Mouse (Mus musculus) erythroblast, adult 5-6 weeks (primary cell): ENCODE measurements around the gene Lbr. TPM values are rescaled to one million over a fixed set of nuclear protein-coding genes. Genes with fewer than 3 reads are reported as not detected.
A peak's percentile ranks its signal among the peaks of the same experiment; 100 is the strongest.

Experiments
- ATAC-seq: replicated peaks from 2 replicates; pipeline ENCODE4 v1.8.0; 2016; ENCODE audit warnings: moderate number of reproducible peaks, mild to moderate bottlenecking, moderate TSS enrichment, inconsistent platforms; ENCODE audit not compliant: poor library complexity, low FRiP score, severe bottlenecking
- total RNA-seq, 2 experiments: library from RNA; stranded (forward) in 1 of 2; stranded (reverse) in 1 of 2; fragments of 150-400 nt in 1 of 2; fragments of 200-764, 138-1000 nt in 1 of 2; gene quantifications; 2 replicates each; pipeline versions ENCODE4 v1.2.3 to v1.2.4; 2015 to 2017; ENCODE audit warnings: low replicate concordance in 2 of 2

Lbr gene
- total RNA-seq (2015; ENCODE audit: low replicate concordance): 197 and 222 TPM in 2 replicates
- total RNA-seq (2017; ENCODE audit: low replicate concordance): 204 and 248 TPM in 2 replicates

DNA sequence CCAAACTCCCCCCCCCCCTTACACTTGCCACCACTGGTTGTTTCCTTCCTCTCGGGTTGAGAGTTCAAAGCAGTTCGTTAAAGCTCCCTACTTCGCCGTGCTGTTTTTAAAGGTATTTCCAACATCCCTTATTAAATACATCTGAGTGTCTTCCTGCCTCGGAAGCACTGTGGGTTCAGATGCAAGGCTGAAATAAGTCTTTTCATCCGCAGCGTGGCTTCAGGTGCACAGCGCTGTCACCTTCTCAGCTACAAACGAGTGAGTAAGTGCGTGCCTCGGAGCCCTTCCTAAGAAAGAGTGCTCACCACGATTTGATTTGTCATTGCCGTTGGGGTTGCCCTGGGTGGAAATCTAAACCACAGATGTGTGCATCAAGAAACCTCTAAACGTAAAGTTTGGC, at the start of gene Lbr:
TSS of gene Lbr (minus strand) at position 266 of the 400 bp plus-strand sequence.
- ATAC-seq: peak; percentile 70

DNA sequence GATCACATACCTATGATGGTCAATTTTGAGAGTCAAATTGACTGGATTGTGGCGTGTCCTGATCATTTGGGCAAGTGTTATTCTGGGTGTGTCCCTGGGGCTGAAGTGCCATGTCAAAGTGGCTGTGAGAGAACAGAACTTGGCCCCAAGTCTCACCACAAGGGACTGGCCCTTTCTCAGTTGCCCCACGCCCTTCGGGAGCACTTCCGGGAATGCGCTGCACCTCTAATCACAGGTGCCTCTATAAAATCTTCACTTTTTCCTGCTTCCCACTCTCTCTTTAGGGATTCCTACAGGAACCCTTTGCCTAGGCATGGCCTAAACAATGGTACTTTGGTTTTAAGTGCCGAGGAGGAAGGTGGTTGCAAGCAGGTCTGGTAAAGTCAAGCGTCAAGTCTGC, 46.8 kb upstream of the Lbr start:
- no peak for ATAC-seq

DNA sequence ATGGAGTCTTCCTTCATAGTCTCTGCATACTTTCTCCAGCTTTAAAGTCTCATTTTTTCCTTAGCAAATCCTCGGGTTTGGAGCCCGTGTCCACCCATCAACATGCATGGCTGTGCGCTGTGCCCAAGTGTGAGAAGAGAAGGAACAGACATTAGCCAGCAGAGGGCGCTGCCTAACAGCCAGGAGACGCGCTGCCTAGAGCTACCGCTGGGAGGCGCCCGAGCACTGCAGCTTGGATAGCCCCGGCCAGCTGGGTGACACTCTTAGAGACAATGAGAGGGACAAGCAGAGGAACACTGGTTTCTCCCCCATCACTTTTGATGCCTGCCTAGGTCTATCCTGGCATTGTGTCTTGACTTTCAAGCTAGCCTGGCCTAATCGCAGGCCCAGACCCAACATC, 46.0 kb upstream of the Lbr start:
- ATAC-seq: peak; percentile 93

DNA sequence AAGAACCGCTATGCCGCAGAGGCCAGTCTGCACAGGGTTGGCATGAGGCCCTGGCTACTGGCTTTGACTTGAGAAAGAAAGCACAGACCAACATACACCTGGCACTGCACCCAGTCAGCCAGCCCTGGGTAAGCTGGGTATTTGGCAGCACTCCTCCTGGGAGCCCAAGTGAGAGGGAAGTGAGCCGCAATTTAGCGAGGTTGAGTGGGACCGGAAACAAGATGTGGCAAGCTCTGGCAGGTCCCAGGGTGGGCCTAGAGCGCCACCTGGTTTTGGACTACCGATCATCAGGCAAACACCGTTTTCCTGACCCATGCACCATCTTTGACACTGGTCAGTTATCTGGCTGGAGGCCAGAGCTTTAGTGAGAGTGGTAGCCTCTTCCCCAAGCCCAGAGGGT, 38.7 kb upstream of the Lbr start:
- ATAC-seq: peak; percentile 76

DNA sequence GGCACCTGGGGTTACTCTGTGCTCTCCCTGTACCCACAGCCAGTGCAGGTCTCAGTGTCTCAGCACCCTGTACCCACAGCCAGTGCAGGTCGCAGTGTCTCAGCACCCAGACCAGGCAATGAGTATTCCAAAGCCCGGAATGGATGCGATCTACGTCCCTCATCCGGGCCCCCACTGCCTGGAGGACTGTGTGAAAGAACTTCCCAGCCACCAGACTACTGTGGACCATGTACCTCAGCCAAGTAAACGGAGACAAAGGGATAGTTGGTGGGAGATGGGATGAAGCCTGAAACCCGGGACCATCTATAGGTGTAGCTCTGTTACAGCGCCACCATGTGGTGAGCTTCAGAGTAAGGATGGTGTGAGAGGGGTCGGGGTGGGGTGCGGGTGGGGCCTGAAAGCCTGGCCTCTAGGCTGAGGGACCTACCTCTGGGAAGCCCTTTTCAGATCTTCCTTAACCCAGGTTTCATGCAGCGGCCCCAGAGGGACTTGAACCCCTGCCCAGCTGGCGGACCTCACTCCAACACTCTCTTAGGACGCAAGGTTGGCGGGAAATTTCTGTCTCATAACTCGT, 38.0 kb upstream of the Lbr start:
- ATAC-seq: no peak

DNA sequence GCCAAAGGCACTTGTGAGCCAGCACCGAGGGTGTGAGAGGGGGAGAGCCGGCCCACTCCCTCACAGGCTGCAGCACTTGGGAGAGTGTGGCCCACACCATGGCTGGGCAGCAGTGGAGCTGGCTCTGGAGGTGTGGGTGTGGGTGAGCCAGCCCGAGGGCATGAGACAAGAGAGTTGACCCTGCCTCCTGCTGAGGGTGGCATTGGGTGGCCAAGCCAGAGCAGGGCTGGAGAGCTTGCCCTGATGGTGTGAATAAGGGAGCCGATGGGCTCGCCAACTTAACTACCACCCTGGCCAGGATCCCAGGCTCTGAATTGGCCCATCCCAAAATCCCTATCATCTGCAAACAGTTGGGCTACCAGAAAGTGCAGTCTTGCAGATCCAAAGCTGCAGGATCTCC, 35.6 kb upstream of the Lbr start:
- no peak for ATAC-seq

DNA sequence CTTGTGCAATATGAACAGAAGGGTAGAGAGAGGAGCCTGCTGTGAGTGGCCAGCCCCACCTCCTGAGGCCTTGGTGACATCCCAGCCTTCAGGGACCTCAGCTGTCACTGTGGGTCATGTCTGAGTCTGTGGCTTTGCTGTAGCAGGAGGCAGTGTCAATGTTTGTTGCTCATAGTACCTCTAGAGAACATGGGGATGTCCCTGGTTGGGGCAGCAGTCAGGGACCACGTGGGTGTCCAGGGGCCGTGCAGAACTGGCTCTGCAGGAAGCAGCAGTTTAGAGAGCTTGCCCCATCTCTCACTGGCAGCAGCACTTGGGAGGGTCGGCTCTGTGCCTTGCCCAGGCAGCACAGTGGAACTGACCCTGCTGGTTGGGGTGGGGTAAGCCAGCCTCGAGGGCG, 34.2 kb upstream of the Lbr start:
- ATAC-seq: no peak

DNA sequence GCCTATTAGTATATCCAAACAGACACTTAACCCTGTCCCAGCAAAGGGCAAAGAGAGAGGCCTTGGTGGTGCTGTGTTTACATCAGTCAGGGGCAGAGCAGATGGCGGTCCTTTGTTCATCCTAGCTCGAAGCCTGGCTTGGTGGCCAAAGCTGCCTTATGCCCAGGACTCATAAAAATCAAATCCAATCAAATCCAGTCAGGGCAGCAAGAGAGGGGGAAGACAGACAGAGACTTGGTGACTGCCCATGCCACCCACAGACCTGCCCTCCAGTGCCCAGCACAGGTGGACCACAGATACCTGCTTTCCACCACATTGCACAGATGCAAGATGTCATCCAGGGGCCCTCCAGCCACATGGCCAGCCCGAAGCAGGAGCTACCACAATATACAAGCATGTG, 33.8 kb upstream of the Lbr start:
- no peak for ATAC-seq

DNA sequence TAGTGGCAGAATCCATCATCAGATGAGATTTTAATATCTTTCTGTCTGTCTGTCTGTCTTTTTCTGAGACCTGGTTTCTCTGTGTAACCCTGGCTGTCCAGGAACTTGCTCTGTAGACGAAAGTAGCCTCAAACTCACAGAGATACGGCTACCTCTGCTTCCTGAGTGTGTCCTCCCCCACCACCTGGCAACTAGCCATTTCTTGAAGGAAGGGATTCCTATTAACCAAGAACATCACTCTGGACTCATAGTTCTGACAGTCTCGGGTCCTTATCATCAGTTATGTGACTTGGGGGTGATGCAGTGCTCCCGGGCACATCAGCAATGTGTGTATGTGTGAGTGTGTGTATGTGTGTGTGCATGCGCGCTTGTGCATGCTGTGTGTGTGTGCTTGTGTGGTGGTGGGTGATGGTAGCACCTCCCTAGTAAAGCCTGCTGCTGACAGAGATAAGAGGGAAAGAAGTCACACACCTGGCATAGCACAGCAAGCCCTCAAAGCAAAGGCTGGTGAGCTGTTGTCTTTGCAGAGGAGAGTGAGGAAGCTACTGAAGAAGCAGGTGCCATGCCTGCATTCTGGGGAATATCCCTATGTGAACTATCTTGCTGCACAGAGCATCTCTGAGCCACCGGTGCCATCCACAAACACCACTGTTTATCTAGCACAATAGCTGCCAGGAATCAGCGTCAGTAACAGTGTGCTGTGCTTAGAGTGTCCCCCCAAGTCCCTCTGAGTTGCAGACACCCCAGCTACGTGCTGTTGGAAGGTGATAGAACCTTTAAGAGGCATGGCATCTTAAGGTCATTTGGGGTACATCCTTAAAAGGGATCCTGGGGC, 30.5 kb upstream of the Lbr start:
- no peak for ATAC-seq

DNA sequence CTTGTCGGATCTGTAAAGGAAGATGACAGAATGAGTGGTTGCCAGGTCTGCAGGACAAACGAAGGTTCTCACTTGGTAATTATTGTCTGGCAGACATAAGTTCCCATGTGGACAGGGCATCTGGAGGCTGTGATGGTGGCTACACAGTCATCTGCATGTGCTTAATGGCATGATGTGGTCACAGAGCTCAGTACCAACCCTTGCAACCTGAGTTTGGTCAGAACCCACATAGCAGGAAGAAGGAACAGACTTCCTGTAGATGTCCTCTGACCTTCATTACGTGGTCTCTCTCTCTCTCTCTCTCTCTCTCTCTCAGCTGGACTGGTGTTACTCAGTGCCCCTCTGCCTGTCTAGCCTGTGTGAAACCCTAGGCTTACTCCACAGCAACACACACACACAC, 29.8 kb upstream of the Lbr start:
- ATAC-seq: no peak

DNA sequence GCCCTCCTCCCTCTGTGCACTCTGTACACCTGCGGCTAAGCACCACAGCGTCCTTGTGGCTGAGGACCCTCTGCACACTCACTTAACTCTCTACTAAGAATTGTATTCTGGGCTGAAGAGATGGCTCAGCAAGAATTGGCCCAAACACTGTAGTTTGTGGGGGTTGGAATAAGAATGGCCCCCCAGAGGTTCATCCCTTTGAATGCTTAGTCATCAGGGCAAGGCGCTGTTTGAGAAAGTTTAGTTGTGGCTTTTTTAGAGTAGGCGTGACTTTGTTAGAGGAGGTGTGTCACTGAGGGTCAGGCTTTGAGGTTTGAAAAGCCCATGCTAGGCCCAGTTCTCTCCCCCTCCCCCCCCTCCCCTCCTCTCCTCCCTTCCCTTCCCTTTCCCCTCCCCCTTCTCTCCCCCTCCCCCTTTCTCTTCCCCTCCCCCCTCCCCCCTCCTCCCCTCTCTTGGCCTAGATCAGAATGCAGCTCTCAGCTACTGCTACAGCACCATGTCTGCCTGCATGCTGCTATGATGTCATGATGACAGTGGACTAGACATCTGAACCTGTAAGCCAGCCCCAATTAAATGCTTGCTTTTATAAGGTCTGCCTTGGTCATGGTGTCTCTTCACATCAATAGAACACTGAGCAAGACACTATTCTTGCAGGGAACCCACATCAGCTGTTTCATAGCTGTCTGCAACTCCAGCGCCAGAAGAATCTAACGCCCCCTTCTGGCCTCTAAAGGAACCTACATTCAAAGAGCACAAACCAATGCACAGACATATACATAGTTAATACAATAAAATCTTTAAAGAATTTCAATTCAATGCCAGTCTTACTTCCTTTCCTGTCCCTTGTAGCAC, 23.8 kb upstream of the Lbr start:
- ATAC-seq: no peak

DNA sequence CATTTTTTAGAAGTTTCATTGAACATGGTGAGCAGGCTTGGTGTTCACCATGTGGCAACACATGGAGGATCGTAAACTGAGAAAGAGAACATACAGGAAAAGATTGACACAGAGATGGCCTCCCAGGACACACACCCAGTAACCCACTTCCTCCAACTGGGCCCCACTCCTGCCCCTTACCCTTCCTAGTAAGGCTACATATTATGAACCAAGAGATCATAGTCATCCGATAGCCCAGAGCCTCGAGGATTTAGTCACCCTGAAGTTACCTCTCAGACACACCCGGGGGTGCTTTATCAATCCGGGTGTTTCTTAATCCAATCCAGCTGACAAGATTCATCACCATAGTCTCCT, 23.0 kb upstream of the Lbr start:
- ATAC-seq: no peak

DNA sequence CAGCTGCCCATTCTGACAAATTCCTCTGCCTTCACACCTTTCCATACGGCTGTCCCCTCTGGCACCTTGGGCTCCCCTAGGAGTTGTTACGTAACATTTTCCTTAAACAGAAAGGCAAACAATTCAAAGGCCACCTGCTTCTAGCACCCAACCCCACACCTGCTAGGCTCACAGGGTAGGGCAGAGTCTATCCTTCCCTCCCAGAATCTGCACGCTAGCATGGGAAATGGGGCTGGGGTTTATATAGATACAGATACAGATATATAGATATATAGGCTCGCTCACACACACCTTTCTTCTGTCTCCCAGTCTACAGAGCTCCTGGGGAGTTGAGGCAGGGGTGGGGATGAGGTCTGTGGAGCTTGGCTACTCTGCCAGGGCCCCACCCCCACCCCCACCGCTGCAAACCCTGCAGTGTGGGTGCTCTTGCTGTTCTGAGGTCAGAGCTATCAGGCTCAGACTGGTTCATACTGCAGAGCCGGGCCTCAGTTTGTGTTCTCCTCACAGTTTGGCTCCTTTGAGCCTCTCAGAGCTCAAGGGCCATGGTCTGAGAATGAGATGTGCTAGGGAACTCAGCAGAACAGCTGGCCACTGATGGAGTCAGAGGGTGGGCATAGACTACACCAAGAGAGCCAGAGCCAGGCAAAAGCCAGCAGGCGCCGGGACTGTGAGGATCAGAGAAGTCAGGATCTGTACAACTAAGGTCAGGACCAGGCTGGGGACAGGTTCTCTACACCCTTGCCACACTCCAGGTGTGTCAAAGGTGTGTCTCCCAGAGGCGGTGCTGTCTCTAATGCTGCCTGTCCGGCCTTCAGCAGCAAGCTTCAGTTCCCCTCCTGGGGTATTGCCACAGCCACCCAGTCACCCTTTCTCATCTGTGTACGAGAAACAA, 22.4 kb upstream of the Lbr start:
- ATAC-seq: 0 out of 2 replicates have a peak, but pooled peaks have one; percentile 43

DNA sequence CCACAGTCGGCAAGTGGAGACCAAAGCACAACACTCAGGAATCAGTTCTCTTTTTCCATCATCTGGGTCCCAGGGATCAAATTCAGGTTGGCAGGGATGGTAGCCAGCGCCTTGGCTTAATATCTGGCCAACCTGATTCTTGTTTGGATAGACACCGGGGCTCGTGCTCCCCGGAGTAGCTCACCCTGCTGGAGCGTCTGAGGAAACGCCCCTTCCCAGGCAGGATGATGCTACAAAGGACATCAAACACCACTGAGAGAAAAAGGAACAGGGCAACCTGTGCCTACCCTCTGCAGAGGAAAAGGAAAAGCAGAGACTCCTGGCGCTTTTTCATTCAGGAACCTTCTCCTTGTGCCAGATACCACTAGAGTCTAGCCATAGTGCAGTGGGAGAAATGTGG, 20.6 kb upstream of the Lbr start:
- ATAC-seq: no peak

DNA sequence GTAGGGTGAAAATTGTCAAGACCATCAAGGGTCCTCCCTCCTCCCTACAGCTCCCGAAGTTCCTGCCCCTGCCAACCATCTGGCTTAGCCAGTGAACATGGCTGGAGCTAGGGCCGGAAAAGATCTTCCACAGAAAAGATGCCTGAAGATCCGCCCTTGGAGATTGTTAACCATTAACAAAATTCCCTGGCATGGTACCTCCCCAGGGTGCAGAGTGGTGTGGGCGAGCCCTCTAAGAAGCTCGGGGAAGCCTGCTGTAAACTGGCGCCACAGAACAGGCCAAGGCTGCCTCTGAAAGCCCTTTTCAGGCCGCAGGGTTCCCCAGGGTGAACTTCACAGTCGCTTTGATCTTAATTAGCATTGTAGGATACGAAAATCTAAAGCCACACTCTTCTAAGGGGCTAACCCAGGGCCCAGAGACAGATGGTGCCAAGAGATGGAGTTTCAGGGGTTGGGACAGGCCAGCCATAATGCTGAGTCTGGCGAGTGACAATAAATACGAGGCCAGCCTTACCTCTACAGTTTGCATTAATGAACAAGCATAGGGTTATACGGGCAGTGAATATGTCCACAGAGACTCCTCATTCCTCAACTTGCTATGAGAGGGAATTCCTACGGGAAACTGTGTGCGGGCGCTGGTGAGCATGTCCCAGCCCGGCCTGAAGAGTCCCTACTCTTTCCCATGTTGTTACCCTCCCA, 20.0 kb upstream of the Lbr start:
- no peak for ATAC-seq

DNA sequence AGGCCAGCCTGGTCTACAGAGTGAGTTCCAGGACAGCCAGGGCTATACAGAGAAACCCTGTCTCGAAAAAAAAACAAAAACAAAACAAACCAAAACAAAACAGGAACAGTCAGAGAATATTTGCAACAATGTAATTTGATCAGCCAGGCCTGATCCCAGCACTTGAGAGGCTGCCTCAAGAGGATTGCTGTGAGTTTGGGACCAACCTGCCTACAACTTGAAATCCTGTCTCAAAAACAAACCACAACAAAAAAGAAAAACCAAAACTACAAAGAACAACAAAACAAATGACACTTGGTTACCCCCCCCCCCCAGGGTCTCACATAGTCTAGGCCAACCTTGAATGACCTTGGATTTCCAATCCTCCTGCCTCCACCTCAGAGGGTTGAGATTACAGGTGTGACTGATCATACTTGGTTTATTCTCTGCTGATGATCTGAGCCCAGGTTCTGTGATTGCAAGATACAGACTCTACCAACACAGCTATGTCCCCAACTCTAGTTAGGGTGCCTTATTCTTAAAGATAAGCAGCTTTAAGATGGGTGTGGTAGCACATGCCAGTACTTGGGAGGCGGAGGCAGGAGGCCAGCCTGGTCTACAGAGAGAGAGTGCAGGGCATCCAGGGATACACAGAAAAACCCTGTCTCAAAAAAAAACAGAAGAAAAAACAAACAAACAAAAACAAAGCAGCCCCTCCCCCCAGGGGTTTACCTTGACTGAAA, 18.5 kb upstream of the Lbr start:
- ATAC-seq: no peak

DNA sequence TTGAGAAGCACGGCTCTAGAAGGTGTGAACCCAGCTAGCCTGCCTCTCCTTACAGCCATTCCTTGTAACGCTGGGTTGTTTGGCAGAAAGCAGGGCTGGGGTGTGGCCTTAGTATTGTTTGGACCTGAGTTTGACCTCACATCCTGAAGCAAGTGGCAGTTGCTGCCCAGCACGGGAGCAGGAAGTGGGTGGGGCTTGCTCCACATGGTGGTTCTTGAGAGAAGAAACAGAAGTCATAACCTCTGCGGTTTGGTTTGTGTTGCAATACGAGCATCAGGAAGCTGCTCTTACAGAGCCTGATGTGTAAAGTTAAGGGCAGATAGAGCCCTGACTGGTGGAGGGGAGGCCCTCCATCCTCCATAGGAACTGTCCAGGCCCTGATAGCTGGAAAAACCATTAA, 17.8 kb upstream of the Lbr start:
- 0 out of 2 replicates have a peak, but pooled peaks have one; percentile 44 for ATAC-seq

DNA sequence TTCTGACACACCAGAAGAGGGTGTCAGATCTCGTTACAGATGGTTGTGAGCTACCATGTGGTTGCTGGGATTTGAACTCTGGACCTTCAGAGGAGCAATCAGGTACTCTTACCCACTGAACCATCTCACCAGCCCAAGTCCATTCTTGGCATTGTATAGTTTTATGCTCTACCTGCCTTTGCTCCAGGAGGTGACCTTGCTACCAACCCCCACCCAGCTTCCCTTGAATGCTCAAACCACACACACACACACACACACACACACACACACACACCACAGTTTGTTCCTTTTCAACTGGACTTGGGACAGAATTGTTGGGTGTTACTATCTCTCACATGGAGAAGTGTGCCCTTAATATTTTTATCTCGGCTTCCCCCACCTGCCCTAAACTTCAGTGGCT, 13.5 kb upstream of the Lbr start:
- no peak for ATAC-seq

DNA sequence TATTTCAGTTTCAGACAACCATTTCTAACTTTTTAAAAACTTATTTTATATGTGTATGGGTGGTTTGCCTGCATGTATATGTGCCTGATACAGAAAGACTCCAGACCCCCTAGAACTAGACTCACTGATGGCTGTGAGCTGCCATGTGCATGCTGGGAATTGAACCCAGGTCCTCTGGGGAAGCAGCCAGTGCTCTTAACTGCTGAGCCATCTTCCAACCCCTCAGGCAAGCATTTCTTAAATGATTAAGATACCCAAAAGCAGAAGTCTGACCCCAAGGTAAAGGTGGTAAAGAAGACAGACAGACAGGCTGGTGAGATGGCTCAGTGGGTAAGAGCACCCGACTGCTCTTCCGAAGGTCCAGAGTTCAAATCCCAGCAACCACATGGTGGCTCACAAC, 12.0 kb upstream of the Lbr start:
- no peak for ATAC-seq
